Mouse (Mus musculus) right cerebral cortex, postnatal 36 days (tissue): ENCODE measurements around the gene Prrc2b.

ENCODE experiments used
- DNase-seq, 2 experiments: peaks; one replicate each; pipeline ENCODE4 v3.0.0; 2022; ENCODE audit warnings: low spot score in 2 of 2, mixed read lengths in 1 of 2

Prrc2b gene

DNA sequence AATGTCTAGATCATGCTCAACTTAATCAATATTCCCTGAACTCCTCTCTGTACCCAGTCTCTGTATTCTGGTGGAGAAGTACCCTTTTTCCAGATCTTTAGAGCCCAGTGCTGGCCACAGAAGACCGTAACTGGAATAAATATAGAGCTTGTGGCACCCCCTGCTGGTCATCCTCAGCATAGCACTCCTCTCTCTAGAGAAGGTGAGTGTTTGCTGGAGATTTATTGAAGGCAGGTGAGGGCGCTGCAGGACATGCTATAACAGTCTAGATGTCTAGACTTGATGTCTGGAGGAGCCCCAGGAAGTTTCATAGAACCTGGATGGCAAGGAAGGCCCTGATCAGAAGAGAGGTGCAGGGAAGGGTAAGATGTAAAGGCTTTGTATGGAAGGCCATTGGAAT, 16.8 kb upstream of the Prrc2b start:
- peak; percentile 83 to 88 for DNase-seq

DNA sequence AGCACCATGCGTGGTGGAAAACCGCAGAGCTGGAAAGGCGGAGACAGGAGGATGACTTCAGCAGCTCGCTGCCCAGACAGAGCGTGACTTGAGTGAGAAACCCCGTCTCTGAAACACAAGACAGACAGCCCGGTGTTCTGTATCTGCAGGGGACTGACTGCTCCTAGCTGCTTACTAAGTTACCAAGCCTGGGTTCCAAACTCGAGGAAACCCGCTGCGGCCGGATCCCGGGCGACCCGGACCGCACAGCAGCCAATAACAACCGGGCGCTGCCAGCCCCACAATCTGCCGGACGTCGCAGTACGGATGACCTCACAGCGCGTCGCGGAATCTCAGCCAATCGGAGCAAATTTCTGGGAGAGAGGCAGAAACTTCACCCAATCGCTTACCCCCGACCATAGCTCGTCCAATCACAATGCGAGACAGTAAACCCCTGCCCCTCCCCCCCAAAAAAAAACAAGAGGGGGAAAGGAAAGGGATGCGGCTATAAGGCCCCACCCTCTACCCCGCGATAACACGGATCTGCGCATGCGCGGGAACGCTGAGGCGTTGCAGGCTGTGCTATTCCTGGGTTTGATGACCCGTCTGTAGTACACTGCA, 13.1 kb upstream of the Prrc2b start:
- peak; percentile 95 to 97 for DNase-seq

DNA sequence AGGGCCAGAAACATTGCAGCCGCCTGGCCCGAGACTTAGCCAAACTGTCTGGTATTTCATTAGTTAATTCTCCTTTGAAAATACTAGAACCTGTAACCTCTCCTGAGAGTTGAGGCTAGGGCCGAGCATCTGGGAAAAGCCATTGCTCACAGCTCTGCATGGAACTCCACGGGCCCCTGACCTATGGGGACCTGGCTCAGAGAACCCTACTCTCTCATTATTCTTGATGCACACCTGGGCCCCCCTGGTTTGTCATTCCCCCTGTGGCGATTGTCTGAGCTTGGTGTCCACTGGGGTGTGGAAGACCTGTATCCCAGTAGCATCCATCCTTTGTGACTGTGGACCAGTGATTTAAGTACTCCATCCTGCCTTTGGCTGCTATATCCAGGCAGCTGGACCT, 11.5 kb upstream of the Prrc2b start:
- DNase-seq: no peak

DNA sequence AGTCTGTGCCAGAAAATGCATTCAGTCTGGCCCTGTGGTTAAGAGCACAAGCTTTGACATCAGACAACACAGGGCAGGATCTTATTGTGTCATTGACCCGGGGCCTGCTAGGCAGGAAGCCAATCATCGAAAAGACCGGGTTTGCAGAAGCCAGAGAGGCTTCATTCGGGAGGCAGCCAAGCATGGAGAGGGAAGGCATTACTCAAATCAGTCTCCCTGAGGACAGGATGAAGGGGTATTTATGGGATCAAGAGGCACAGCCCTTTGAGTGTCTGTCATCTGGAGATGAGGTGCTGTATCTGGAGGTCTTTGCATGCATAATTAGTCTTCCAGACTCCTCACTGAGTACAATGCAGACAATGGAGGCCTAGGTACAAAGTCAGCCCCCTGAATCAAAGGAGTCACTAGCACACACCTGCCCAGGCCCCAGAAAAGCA, 10.4 kb upstream of the Prrc2b start:
- DNase-seq: no peak

DNA sequence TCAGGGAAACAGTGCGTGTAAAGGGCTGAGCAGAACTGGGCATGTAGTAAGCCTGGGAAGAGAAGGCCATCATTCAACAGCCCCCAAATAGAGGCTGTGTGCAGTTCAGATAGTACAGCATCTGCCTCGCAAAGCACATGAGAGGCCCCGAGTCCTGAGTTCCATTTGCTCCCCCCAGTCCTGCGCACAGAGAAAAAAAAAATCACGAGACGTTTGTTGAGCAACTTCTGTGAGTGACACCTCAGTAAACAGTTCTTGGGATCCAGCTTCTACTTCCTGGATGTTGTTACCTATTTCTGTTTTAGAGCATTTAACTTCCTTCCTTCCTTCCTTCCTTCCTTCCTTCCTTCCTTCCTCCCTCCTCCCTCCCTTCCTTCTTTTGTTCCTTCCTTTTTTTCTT, 9.3 kb upstream of the Prrc2b start:
- no peak for DNase-seq

DNA sequence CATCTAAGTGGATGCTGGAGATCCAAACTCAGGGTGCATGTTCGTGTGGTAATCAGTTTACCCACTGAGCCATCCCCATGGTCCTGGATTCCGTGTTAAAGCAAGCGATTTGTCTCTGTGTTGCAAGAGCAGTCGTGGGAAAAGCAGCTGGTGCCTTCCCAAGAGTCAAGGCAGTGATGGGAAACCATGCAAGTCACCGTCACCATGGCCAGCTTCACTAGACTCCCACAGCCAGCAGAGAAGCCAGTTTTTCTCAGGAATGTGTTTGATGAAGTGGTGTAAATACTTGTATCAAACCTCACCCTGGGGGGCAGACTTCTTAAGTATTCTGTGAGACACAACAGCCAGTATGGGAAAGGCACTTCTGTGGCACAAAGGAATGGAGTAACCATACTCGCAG, 8.5 kb upstream of the Prrc2b start:
- DNase-seq: no peak

DNA sequence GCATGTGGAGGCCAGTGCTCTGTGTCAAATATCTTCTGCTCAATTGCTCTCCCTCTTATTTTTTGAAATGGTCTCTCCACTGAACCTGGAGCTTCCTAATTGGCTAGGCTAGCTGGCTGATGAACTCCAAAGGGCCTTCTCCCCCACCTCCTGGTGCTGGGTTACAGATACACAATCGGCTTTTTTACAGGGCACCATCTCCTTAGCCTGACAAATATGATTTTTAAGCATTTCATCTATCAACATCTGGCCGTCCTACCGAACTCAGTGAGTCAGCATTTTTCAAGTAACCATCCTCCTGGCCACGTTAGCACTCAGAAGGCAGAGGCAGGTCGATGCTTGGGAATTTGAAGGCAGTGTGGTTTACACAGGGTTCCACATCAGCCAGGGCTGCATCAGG, 6.2 kb upstream of the Prrc2b start:
- no peak for DNase-seq

DNA sequence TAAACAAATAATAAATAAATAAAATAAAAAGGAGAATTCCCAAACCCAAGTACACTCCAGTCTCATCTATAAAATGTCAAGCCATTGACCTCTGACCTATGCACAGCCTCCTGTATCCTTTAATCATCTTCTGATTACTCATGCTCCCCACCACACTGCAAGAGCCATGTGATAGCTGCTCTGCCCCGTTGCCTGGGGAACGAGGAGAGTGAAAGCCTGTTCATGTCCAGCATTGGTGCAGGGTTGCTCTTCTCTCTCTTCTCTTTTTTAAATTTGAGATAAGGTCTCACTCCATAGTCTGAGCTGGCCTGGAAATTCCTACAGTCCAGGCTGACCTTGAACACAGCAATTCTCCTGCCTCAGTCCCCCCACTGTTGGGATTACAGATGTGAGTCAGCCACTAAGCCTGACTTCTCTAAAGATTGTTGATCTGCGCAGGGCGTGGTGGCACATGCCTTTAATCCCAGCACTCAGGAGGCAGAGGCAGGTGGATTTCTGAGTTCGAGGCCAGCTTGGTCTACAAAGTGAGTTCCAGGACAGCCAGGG, 4.2 kb upstream of the Prrc2b start:
- no peak for DNase-seq

DNA sequence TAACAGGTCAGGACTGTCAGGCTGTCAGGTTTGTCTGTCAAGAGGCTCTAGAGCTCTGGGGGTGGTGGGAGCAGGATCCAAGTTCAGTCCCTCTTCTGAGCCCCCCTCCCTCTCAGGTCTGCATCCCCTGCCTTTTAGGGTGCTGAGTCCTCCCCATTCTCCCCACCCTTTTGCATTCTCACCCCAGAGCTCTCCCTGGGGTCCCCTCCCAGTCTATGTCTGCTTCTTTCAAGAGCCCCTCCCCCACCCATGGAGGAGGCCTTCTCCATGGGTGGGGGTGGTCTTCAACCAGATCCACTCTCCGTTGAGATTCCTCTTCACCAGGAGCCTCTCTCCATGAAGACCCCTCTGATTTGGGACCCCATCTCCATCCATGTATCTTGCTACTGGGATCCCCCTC, 747 bp upstream of the Prrc2b start:
- DNase-seq: no peak

DNA sequence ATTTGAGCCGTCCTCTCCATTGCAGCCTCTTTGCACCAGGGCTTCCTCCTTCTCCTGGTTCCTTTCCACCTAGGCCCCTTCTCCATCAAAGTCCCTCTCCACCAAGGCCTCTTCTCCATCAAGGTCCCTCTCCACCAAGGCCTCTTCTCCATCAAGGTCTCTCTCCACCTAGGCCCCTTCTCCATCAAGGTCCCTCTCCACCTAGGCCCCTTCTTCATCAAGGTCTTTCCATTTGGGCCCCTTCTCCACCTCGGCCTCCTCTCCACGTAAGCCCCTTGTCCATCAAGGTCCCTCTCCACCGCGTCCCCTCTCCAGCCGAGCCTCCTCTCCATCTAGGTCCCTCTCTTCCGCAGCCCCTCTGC, 339 bp upstream of the Prrc2b start:
- DNase-seq: no peak

DNA sequence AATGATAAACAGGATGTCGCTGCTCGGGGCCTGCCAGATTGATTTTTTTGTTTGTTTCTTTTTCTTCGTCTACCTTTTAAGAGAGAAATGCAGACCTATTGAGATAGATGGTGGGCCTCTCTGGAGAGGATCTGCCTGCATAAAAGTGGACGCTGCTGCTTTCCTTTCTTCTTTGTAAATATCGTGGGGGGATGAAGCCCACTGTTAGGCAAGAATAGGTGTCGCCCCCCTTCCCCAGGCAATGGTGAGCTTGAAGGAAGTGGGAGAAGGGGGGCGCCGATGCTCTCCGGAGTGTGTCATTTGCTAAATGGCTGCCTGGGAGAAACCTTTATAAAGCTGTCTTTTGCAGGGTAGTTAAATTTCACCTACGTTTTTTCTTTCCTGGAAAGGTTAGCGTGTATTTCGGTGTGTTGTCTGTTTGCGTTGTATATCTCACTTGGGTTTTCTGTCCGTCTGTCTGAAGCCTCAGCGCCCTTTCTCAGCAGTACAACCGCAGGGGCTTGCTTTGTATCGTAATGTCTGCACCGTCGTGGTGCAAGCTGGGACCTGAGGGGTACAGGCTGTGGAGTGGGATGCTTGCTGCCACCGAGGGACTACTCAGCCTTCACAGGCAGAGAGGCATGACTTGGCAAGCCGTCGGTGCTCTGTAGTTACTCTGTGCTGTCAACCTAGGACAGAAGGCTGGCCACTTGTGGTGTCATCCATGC, 931 bp downstream of the Prrc2b start:
- DNase-seq: no peak

DNA sequence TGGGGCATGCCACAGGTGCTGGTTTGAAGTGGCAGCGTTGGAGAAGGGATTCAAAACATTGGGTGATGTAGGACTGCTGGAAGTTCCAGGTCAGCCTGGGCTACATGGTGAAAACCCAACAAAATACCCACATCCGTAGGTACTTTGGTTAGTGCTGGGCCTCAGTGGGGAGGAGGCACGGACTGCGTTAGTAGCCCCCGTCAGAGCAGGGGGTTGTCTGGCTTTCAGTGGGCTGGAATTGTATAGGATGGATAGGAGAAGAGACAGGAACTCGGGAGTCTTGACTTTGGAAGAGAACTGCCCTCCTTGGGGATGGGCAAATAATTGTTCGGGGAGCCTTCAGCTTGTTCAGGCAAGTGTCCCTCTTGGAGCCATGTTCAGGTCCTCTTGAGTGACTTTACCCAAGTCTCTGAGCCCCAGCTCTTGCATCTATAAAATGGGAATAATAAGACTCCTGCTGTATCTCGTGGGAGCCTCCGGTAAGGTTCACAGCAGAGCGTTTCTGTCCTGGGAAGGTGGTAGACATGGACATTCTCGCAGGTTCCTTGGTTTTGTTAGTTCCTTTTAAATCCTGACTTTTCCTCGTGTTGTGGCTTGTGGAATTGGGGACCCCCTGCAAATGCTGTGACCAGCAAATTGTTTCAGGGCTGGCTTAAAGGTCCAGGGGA, 1.6 kb downstream of the Prrc2b start:
- DNase-seq: no peak

DNA sequence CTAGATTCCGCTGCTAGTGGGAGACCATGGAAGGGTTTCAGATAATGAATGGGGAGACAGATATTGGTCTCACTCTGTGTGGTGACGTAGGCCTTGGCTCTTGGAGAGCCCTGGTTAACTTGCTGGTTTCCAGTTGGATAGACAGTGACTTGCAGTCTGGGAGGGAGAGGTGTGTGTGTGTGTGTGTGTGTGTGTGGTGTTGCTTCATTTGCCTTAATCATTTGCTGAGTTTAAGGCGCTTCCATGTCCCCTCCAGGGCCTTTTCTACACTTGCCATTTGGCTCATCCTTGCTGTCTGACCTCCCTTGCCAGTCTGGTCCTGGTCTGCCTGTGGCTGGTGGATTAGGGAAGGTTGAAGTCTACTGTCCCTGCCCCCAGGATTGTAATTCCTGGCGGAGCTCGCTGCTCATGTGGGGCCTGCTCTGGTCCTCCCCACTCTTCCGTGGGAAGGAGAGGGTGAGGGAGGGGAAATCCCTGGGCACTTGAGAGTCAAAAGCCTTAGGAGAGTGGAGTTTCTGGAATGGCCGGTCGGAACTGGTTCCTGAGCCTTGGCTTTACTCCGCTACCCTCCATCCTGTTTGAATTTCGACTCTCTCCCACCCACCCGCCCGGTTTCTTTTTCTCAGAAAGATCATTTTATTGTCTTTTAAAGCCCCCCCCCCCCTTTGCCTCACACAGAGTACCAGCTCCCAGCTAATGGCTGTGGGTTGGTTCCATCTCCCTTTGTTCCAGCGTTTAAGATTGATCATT, 2.3 kb downstream of the Prrc2b start:
- DNase-seq: no peak

DNA sequence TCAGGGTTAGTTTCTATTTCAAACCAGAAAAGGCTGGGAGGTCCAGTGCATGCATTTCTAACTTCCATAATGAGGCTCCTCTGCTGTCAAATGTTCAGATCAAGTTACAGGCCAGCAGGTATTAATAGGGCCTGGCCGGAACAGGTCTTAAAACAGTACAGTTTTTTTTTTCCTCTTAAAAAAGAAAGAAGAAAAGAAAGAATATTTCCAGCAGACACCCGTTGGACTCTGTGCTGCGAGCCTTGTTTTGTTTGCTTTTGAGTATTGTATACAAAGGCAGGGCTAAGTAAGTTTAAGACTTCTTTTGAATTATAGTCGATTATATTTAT, 2.9 kb downstream of the Prrc2b start:
- no peak for DNase-seq

DNA sequence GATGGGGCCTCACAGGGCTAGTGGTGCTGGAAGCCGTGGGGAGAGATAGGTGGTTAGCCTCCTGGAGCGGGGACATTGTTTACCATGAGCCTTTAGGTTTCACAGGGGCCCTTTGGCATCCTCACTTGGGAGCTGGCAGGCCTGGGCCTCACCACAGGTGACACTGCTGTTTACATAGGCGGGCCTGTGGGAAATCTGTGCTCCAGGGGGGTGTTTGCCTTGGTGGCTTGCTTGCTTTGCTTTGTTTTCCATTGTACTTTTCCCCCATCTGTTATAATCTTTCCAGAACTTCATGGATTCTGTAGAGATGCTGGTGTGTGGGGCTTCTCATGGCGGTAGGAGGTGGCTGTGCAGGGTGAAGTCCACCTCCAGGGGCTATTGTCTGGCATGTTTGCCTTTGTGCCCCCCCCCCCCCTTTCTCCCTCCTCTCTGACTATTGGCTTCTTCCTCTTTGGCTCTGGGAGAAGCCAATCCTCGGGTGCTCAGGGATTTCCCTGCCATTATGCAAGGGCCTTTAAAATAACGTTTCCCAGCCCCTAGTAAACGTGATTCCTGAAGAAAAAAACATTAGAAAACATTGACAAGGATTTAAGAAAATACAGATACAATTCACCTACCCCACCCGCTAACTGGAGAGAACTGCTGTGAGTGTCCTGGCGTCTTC, 3.6 kb downstream of the Prrc2b start:
- DNase-seq: no peak

DNA sequence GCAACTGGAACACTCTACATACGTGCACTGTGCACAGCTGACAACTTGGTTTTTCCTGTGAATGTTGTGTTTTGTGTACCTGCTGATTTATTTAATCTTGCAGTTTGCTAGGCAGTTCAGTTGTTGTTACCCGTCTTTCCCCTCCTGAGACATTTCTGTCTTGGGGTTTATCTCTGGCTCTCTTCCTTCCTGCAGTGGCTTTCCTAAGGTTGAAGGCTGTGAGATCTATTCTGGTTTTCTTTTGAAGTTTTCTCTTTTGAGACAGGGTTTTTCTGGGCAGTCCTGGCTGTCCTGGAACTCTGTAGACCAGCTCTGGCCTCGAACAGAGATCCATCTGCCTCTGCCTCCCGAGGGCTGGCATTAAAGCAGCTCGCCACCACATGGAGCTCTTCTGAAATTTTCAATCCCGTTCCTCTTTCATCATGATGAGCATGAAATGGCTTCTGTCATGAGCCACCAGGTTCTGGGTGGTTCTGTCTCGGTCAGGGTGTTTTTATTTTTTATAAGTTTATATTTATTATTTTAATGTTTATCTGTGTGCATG, 4.2 kb downstream of the Prrc2b start:
- DNase-seq: no peak

DNA sequence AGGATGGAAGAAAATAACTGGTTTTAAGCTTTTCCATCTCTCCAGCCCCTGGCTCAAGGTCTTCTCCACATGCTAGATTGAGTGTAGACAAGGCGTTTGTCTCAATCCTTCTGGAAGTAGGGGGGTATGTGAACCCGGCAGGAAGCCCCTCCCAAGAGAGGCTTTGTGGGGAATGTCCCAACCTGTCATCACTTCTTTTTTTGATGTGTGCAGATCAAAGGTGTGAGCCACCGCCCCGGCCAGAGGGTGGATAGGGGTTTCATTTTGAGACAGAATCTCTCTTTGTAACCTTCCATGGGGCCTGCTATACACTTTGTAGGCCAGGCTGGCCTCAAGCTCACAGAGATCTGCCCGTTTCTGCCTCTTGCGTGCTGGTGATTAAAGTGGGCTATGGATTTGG, 4.7 kb downstream of the Prrc2b start:
- DNase-seq: no peak

DNA sequence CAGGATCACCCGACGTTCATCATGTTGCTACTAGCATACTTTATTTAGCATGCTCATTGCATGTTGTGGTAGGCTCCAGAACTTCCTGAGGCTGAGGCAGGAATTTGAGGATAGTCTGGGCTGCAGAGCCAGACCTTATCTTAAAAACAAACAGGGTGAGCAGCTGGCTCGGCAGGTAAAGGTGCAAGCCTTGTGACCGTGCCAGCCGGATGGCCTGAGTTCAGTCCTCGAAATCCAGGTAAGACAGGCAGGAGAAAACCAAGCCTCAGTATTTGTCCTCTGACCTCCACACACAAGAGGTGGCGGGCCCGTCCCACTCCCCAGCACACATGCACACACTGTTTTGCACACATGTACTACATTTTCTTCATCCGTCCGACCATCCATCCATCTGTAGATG, 5.8 kb downstream of the Prrc2b start:
- no peak for DNase-seq

DNA sequence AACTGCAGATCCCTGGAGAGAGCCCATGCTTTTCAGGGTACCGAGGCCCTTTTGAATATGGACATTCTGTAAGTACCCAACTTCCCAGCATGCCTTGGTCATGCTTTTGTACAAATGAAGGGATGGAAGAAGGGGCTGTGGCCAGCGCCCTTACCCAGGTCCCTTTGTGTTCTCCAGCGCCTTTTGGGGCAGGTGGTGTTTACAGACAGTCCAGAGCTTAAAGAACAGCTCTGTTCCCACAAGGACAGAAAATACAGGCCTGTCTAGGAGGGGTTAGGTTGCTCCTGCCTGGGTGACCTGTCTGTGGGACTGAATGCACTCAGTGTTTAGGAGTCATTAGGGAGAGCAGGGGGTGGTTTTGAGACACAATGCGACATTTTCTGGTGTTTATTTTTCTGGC, 6.4 kb downstream of the Prrc2b start:
- no peak for DNase-seq

DNA sequence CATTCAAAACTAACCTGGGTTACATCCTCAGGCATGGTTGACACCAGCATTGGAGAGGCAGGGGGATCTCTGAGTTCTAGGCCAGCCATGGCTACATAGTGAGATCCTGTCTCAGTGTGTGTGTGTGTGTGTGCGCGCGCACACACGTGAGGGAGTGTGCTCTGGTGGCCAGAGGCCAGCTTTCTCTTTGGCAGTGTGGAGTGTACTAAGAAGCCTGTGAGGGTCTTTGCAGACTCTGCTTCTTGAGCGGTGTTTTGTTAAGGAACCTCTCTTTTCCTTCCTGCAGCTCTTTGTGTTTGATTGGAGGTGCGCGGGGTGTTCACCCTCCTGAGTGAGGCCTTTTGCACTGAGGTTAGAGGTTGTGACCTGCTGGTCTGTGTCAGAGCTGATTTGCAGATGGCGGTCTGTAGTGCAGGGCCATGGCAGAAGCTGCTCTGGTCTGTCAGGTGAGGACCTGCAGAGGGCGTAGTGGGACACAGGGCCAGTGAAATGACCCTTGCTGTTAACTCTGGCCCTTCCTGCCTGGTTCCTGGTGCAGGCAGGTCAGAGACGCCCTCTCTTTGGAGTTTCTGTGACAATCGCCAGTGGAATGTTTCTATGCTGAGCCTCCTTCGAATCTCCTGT, 7.8 kb downstream of the Prrc2b start:
- no peak for DNase-seq

DNA sequence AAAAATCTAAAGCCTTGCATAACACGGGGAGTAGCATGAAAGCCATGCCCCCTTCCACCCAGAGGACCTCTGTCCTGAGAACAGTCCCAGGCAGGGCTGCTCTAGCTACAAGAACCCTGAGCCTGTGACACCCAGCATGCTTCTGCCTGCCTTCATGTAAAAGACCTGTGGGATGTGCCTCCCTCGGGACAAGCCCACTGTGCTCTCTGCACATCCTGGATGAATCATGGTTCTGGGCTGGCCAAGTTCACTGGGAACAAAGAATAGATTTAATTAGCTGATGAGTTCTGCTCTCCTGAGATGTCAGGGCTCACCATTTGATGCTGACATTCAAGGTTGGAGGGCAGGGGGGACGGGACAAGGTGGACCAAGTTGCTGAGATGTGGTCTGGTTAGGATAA, 9.6 kb downstream of the Prrc2b start:
- DNase-seq: no peak
